Mouse (Mus musculus): ENCODE data around the gene Frmd6. TPM values are rescaled to one million over a fixed set of nuclear protein-coding genes. Genes with fewer than 3 reads are reported as not detected.

The Frmd6 gene
- polyA plus RNA-seq, 1 experiment from 2014 or later: 27.8 TPM

- H3K4me1 ChIP-seq (ENCODE audit: control insufficient read depth, insufficient read depth, low read length): peaks cover 6% of the 10 kb centered on the region; the same call in 1 of the 2 replicates
- no peaks in the 10 kb centered on the region for H3K36me3 ChIP-seq (ENCODE audit: control insufficient read depth, insufficient read depth, low read length)
- no peaks in the 10 kb centered on the region for H3K9me3 ChIP-seq (ENCODE audit: control insufficient read depth, low read length)
- no peak overlapping the region for H3K27ac ChIP-seq (ENCODE audit: low read depth, low read length)
- H3K27me3 ChIP-seq (ENCODE audit: control insufficient read depth, insufficient read depth, low read length): no peaks in the 10 kb centered on the region
- no peak overlapping the region; the same call in 1 of the 2 replicates for H3K4me2 ChIP-seq (ENCODE audit: low read depth)
- 41% methylated on average over 7 of the region's 7 CpGs for WGBS
- ATAC-seq (ENCODE audit: insufficient read depth, low FRiP score, low TSS enrichment) (no peak), DNase-seq (ENCODE audit: low spot score) (no peak)
- H3K9ac ChIP-seq (ENCODE audit: low read length): no peak overlapping the region
- no peak overlapping the region for H3K4me3 ChIP-seq (ENCODE audit: low read depth, low read length)
Measured at GRCm38 (mm10) chr12:70851342-70851960, 26.1 kb downstream of the Frmd6 start.

DNA sequence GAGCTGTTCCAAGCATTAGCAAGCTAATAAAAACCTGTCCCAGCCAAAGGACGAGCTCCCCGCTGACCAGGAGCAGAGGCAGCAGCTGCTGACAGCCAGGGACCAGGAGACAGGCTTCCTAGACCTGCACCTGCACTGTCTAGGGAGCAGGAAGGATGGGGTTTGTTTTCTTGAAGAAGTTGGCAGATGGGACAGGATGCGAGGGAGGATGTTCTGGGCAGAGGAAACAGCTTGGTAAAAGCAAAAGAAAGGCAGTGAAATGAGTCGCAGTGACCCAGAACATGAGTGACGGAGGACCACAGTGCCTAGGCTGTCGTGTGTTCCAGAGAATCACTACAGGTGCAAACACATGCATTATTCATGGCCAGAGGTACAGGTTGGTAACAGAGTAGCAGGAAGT is 27.7 kb downstream of the Frmd6 start:
- peaks cover 6% of the 10 kb centered on the region; the same call in 1 of the 2 replicates for H3K4me1 ChIP-seq (ENCODE audit: control insufficient read depth, insufficient read depth, low read length)
- H3K27ac ChIP-seq (ENCODE audit: low read depth, low read length): no peak overlapping the region
- no peaks in the 10 kb centered on the region for H3K9me3 ChIP-seq (ENCODE audit: control insufficient read depth, low read length)
- ATAC-seq (ENCODE audit: insufficient read depth, low FRiP score, low TSS enrichment): no peak
- H3K9ac ChIP-seq (ENCODE audit: low read length): no peak overlapping the region
- H3K4me2 ChIP-seq (ENCODE audit: low read depth): no peak overlapping the region
- H3K4me3 ChIP-seq (ENCODE audit: low read depth, low read length): no peak overlapping the region
- H3K27me3 ChIP-seq (ENCODE audit: control insufficient read depth, insufficient read depth, low read length): no peaks in the 10 kb centered on the region
- H3K36me3 ChIP-seq (ENCODE audit: control insufficient read depth, insufficient read depth, low read length): no peaks in the 10 kb centered on the region
- no peak for DNase-seq (ENCODE audit: low spot score)
- 40% methylated on average over 6 of the region's 6 CpGs for WGBS

DNA sequence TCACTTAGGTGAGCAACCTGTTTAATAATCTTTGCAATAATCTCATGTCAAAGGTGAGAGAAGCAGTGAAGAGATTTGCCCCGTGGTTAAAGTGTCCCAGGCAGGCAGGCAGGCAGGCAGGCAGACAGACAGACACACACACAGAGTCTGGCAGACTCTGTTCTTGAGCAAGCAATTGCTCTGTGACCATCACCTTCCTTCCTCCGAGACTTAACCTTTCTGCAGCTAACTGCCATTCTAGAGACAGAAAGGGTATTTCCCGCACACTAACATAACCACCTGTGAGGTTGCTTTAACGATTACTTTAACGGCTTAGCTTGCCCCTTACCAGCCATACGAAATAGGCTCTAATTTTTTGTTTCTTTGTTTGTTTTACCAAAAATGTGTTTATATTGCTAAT is 30.4 kb downstream of the Frmd6 start:
- Histone ChIP-seq H3K4me2 (ENCODE audit: low read depth) (no peak overlapping the region), H3K4me3 (ENCODE audit: low read depth, low read length) (no peak overlapping the region), H3K9me3 (ENCODE audit: control insufficient read depth, low read length) (no peaks in the 10 kb centered on the region), H3K36me3 (ENCODE audit: control insufficient read depth, insufficient read depth, low read length) (no peaks in the 10 kb centered on the region), H3K4me1 (ENCODE audit: control insufficient read depth, insufficient read depth, low read length) (peaks cover 4% of the 10 kb centered on the region; the same call in 1 of the 2 replicates), H3K27ac (ENCODE audit: low read depth, low read length) (no peak overlapping the region), H3K9ac (ENCODE audit: low read length) (no peak overlapping the region), H3K27me3 (ENCODE audit: control insufficient read depth, insufficient read depth, low read length) (no peaks in the 10 kb centered on the region)
- 85% methylated on average over 6 of the region's 6 CpGs for WGBS
- no peak for DNase-seq (ENCODE audit: low spot score)
- no peak for ATAC-seq (ENCODE audit: insufficient read depth, low FRiP score, low TSS enrichment)

DNA sequence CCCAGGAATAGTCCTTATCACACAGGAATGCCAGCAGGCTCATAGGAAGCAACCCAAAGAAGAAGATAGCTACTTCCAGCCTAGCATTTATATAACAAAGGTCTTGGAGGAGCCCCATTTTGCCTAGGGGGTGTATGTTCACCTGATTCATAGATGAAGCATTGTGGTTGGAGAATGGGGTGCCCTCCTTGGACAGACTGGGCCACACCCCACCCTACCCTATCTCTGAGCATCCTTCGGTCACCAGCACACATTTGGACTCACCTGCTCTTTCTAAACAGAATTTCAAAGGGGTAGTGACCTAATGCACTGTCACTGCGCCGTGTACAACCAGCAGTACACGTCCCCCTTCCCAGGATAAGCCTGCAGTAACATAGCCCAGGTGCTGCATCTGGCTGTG is 31.5 kb downstream of the Frmd6 start:
- no peaks in the 10 kb centered on the region for H3K9me3 ChIP-seq (ENCODE audit: control insufficient read depth, low read length)
- ATAC-seq (ENCODE audit: insufficient read depth, low FRiP score, low TSS enrichment): no peak
- WGBS: 91% methylated on average over 4 of the region's 4 CpGs

DNA sequence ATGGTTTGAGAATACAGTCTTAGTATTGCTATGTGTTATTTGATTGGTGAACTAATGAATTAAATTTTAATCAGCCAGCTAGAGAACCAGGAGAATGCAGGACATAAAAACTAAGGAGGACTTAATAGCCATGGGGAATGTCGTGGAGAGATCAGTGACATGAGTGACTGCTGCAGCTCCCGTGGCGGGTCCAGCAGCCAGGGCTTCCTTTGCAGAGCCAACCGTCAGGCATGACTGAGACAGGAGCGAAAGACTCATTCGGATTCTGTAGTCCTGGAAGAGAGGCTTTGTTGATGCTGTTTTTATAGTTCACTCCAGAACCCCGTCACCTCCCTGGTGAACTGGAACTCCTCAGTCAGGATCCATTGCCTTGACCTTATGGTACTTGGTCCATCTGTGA is 38.0 kb downstream of the Frmd6 start:
- no peak overlapping the region for H3K27ac ChIP-seq (ENCODE audit: low read depth, low read length)
- no peaks in the 10 kb centered on the region for H3K27me3 ChIP-seq (ENCODE audit: control insufficient read depth, insufficient read depth, low read length)
- no peak for DNase-seq (ENCODE audit: low spot score)
- H3K9ac ChIP-seq (ENCODE audit: low read length): no peak overlapping the region
- H3K4me1 ChIP-seq (ENCODE audit: control insufficient read depth, insufficient read depth, low read length): 0 out of 2 replicates have a peak, but pooled peaks cover 2% of the 10 kb centered on the region
- no peak for ATAC-seq (ENCODE audit: insufficient read depth, low FRiP score, low TSS enrichment)
- H3K4me2 ChIP-seq (ENCODE audit: low read depth): no peak overlapping the region
- no peaks in the 10 kb centered on the region for H3K36me3 ChIP-seq (ENCODE audit: control insufficient read depth, insufficient read depth, low read length)
- no peak overlapping the region for H3K4me3 ChIP-seq (ENCODE audit: low read depth, low read length)
- 83% methylated on average over 7 of the region's 7 CpGs for WGBS
- no peaks in the 10 kb centered on the region for H3K9me3 ChIP-seq (ENCODE audit: control insufficient read depth, low read length)

More for the DNA sequence above, 31.5 kb downstream of the Frmd6 start:
- Histone ChIP-seq H3K27ac (ENCODE audit: low read depth, low read length) (no peak overlapping the region), H3K9ac (ENCODE audit: low read length) (no peak overlapping the region), H3K36me3 (ENCODE audit: control insufficient read depth, insufficient read depth, low read length) (no peaks in the 10 kb centered on the region), H3K27me3 (ENCODE audit: control insufficient read depth, insufficient read depth, low read length) (no peaks in the 10 kb centered on the region), H3K4me2 (ENCODE audit: low read depth) (no peak overlapping the region), H3K4me1 (ENCODE audit: control insufficient read depth, insufficient read depth, low read length) (peaks cover 4% of the 10 kb centered on the region; the same call in 1 of the 2 replicates), H3K4me3 (ENCODE audit: low read depth, low read length) (no peak overlapping the region)
- DNase-seq (ENCODE audit: low spot score): no peak

DNA sequence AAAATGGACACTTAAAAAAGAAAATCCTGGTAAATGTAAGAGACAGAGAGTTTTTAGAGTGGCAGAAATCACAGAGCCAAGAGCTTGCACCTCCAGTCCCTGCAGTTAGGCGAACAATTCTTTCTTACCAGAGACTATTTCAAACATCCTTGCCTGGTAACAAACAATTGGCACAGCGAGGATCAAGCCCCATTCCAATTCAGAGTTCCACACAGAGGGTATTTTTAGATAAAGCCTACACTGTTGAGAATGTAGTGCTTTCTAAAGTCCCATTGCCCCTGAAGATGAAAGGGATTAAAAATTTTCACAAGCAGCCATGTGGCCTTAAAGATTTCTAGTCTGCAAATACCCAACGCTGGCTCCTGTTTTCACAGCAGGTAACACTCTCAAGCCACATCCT is 42.5 kb downstream of the Frmd6 start:
- H3K9ac ChIP-seq (ENCODE audit: low read length): no peak overlapping the region

DNA sequence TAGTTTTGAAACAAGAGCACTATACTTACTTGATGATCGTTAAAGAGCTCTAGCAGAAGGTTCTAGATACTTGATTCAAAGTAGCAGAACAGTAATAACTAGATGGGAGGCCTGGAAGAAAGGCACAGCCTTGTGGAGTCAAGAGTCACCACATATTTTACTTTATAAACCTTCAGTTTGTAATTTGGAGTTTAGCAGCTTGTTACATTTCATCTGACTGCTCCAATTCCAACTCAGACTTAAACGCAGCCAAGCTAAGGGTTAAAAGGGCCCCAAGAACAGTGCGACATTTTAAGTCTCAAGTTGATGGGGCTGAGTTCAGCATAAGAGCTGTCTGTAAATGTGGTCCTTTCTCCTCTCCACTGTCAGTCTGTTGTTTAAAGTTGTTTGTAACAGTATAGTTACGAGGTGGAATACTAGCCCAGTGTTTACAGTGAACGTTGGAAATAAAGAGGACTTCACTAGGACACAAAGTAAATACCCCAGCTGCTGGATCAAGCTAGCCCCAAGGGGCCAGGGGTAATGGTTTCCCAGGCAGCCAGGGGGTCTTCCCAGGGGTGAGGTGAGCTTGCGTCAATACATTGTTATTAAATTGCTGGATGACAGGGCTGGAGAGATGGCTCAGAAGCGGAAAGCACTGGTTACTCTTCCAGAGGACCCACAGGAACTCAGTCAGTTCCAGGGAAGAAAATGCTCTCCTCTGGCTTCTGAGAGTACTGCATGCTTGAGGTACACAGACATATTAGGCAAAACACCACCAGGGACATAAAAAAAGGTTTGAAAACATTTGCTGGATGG is 43.1 kb downstream of the Frmd6 start:
- 0 out of 2 replicates have a peak, but pooled peaks cover 5% of the 10 kb centered on the region for H3K4me1 ChIP-seq (ENCODE audit: control insufficient read depth, insufficient read depth, low read length)
- H3K27me3 ChIP-seq (ENCODE audit: control insufficient read depth, insufficient read depth, low read length): no peaks in the 10 kb centered on the region
- H3K9me3 ChIP-seq (ENCODE audit: control insufficient read depth, low read length): no peaks in the 10 kb centered on the region
- H3K36me3 ChIP-seq (ENCODE audit: control insufficient read depth, insufficient read depth, low read length): no peaks in the 10 kb centered on the region
- WGBS: 57% methylated on average over 7 of the region's 7 CpGs
- no peak overlapping the region for H3K4me3 ChIP-seq (ENCODE audit: low read depth, low read length)
- H3K4me2 ChIP-seq (ENCODE audit: low read depth): no peak overlapping the region
- DNase-seq (ENCODE audit: low spot score) (no peak), ATAC-seq (ENCODE audit: insufficient read depth, low FRiP score, low TSS enrichment) (no peak)
- H3K9ac ChIP-seq (ENCODE audit: low read length): no peak overlapping the region
- H3K27ac ChIP-seq (ENCODE audit: low read depth, low read length): no peak overlapping the region

More for the DNA sequence above, 42.5 kb downstream of the Frmd6 start:
- 70% methylated on average over 3 of the region's 3 CpGs for WGBS
- DNase-seq (ENCODE audit: low spot score): no peak
- no peak overlapping the region for H3K4me2 ChIP-seq (ENCODE audit: low read depth)
- H3K4me1 ChIP-seq (ENCODE audit: control insufficient read depth, insufficient read depth, low read length): 0 out of 2 replicates have a peak, but pooled peaks cover 6% of the 10 kb centered on the region
- ATAC-seq (ENCODE audit: insufficient read depth, low FRiP score, low TSS enrichment): no peak
- H3K9me3 ChIP-seq (ENCODE audit: control insufficient read depth, low read length): no peaks in the 10 kb centered on the region
- no peak overlapping the region for H3K27ac ChIP-seq (ENCODE audit: low read depth, low read length)
- no peak overlapping the region for H3K4me3 ChIP-seq (ENCODE audit: low read depth, low read length)
- no peaks in the 10 kb centered on the region for H3K27me3 ChIP-seq (ENCODE audit: control insufficient read depth, insufficient read depth, low read length)
- H3K36me3 ChIP-seq (ENCODE audit: control insufficient read depth, insufficient read depth, low read length): no peaks in the 10 kb centered on the region

DNA sequence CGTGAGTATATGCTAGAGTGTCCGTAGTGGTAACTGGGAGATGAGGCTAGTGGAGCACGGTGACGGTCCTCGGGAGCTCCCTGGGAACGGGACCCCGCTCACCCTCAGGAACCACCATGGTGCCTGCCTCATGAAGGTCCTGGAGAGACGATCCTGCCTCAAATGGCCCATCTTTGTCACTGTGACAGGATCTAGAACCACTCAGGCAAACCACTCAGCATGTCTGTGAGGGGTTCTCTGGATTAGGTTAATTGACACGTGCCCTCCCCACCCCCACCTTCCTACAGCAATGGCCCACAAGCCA is 43.6 kb downstream of the Frmd6 start:
- DNase-seq (ENCODE audit: low spot score): no peak
- Histone ChIP-seq H3K9ac (ENCODE audit: low read length) (no peak overlapping the region), H3K27me3 (ENCODE audit: control insufficient read depth, insufficient read depth, low read length) (no peaks in the 10 kb centered on the region), H3K4me3 (ENCODE audit: low read depth, low read length) (no peak overlapping the region), H3K4me2 (ENCODE audit: low read depth) (no peak overlapping the region), H3K4me1 (ENCODE audit: control insufficient read depth, insufficient read depth, low read length) (0 out of 2 replicates have a peak, but pooled peaks cover 4% of the 10 kb centered on the region), H3K9me3 (ENCODE audit: control insufficient read depth, low read length) (no peaks in the 10 kb centered on the region), H3K27ac (ENCODE audit: low read depth, low read length) (no peak overlapping the region), H3K36me3 (ENCODE audit: control insufficient read depth, insufficient read depth, low read length) (no peaks in the 10 kb centered on the region)
- no peak for ATAC-seq (ENCODE audit: insufficient read depth, low FRiP score, low TSS enrichment)
- WGBS: 82% methylated on average over 9 of the region's 9 CpGs

DNA sequence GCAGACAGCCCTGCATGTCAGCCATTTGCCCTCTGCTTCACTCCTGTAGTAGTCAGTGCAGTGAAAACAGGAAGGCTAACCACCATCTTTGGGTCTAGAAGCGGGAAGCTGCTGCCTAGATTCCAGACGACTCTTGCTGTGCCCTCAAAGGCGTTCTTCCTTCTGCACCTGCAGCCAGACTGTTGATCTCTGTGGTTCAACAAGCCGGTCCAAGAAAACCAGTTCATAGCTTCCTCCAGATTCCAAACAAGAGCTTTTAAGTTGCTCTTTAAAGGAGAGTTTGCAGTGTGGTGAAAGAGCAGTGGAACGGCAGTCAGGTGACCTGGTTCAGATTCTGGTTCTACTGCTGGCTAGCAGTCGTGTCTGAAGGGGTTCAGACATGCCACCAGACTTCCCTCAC is 48.2 kb downstream of the Frmd6 start:
- H3K4me3 ChIP-seq (ENCODE audit: low read depth, low read length): no peak overlapping the region
- H3K4me2 ChIP-seq (ENCODE audit: low read depth): no peak overlapping the region
- H3K36me3 ChIP-seq (ENCODE audit: control insufficient read depth, insufficient read depth, low read length): no peaks in the 10 kb centered on the region
- WGBS: 80% methylated on average over 6 of the region's 6 CpGs
- ATAC-seq (ENCODE audit: insufficient read depth, low FRiP score, low TSS enrichment) (no peak), DNase-seq (ENCODE audit: low spot score) (no peak)
- H3K9ac ChIP-seq (ENCODE audit: low read length): no peak overlapping the region
- no peaks in the 10 kb centered on the region for H3K27me3 ChIP-seq (ENCODE audit: control insufficient read depth, insufficient read depth, low read length)
- no peaks in the 10 kb centered on the region for H3K9me3 ChIP-seq (ENCODE audit: control insufficient read depth, low read length)
- 0 out of 2 replicates have a peak, but pooled peaks cover 3% of the 10 kb centered on the region for H3K4me1 ChIP-seq (ENCODE audit: control insufficient read depth, insufficient read depth, low read length)
- no peak overlapping the region for H3K27ac ChIP-seq (ENCODE audit: low read depth, low read length)

Measured in neural tube, embryonic 11.5 days (tissue).